Mouse (Mus musculus): Measurements from ENCODE around the gene Gstk1.

The Gstk1 gene

DNA sequence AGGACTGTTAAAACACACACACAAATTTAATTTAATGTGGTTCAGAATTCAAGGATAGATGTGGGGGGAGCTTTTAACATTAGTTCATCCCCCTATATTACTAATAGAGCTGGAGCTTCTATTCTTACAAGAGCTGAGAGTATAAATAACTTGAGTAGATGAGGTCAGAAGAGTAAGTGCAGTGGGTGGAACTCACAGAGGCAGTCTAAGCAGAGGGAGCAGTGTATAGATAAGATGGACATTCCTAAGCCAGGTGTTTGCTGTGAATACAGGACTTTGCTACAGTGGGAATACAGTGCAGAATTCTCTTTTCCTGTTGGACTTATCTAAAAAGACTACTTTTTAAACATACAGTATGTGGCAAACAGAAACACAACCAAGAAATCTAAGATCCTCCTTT is 25.1 kb downstream of the Gstk1 start:
- DNase-seq: no peak

GRCm38 (mm10) chr6:42276151-42276550 is 30.4 kb downstream of the Gstk1 start:
- DNase-seq: no peak

DNA sequence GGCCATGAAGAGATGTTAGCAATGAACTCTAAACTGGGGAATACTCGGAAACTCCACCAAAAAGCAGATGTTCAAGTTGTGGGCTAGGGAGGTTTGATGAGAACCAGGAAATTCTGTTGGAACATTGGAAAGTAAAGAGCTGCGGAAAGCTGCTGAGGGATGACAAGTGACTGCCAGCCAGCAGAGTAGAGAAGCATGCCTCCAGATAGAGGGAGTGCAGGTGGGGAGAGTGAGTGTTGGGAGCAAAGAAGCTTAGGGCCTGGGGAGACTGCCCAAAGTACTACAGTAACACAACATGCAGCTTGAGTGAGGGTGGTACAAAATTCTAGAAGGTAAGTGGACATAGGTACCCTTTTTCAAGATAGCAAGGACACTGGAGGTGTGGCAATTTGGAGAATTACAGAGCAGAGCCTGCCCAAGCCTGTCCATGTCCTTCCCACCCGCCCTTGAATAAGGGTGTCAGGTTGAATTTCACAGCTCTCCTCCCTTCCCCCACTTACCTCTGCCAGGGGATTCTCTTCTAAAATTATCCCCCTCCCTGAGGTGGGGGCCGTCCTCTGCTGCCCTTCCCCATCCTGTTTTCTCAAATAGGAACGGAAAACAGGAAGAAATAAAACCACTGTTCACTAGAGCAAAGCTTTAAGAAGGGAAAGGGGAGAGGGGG is 37.3 kb downstream of the Gstk1 start:
- no peak for DNase-seq

DNA sequence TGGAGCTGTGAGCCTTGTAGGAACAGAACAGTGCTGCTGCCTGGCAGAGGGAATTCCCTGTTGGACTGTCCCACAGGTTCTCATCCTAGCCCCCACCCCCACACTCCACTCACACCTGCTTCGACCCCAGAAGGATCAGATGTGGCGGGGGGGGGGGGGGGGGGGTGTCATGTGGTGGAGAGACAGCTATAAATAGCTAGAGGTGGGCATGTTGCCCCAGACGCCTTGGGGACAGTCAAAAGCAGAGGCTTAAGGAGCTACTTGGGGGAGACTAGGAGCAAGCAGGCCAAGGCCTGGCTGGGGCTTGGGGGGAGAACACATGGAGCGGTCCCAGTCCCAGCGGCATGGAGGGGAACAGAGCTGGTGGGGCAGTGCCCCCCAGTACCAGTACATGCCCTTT is 40.7 kb downstream of the Gstk1 start, which contains the start of gene Clcn1:
Gene Clcn1, plus strand, starts transcription at position 238 of the 400 bp plus-strand sequence.
- DNase-seq: no peak

GRCm38 (mm10) chr6:42287562-42287961 is 41.8 kb downstream of the Gstk1 start:
- no peak for DNase-seq

DNA sequence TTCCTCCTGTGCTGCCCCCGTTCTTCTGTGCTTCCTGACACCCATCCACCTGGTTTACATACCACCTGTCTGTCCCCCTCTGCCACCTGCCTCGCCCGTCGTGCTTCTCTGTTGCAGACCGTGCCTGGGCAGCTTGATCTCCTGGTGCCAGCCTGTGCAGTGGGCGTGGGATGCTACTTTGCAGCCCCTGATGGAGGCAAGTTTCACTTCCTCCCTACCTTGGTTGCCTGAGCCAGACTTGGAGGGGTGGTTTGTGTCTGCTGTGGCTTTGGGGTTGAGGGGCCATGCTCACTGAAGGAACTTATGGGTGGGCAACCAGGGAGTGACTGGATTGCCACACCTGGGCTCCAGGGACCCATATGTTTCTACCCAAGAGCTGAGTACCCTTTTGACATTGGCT is 47.6 kb downstream of the Gstk1 start:
- DNase-seq: no peak

- no peak for DNase-seq
Observed at GRCm38 (mm10) chr6:42295549-42296094, 49.9 kb downstream of the Gstk1 start.

GRCm38 (mm10) chr6:42299362-42299761 is 53.6 kb downstream of the Gstk1 start:
- no peak for DNase-seq
